Mouse (Mus musculus) cerebellum, adult 9-11 months (tissue): Measurements from ENCODE around the gene Tbc1d7.

Experiments used
- DNase-seq: peaks from one replicate; pipeline ENCODE4 v3.0.0; 2022

The Tbc1d7 gene

GRCm38 (mm10) chr13:43193266-43193665 lies 22.0 kb upstream of the Tbc1d7 start:
- DNase-seq: no peak

- no peak for DNase-seq
These were observed 20.5 kb upstream of the Tbc1d7 start for GRCm38 (mm10) chr13:43191741-43192192.

DNA sequence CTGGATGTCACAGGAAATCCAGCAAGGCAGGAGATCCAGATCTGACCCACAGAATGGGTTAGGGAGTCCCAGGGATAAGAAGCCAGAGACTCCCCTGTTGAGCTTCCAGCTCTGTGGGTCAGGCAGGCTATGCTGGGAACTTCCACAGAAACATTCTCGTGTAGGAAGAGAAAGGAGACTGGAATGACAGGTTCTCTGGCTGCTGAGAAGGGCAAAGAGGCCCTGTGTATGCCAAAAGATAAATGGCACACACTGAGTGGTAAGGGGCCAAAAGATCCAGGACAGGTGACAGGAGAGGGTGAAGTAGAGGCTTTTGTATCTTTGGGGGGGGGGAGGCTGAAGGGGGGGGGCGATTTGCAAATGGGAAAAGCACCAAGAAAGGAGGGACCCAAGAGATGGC lies 20.0 kb upstream of the Tbc1d7 start:
- no peak for DNase-seq

DNA sequence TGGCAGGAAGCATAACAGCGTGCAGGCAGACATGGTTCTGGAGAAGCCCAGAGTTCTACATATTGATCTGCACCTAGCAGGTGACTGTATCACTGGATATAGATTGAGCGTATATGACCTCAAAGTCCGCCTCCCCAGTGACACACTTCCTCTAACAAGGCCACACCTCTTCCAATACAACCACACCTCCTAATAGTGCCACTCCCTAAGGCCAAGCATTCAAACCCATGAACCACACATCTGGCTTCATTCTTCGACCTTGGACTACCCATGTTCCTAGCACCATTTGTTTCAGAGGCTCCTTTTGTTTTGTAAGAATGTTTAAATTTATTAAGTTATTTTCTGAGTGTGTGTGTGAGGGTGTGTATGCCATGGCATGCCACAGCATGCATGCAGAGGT lies 16.4 kb upstream of the Tbc1d7 start:
- no peak for DNase-seq

GRCm38 (mm10) chr13:43183248-43184055 lies 12.2 kb upstream of the Tbc1d7 start:
- DNase-seq: no peak

GRCm38 (mm10) chr13:43182465-43183201 lies 11.3 kb upstream of the Tbc1d7 start:
- peak; percentile 77 for DNase-seq

- DNase-seq: no peak
These were observed 9.8 kb upstream of the Tbc1d7 start for GRCm38 (mm10) chr13:43181104-43181503.

DNA sequence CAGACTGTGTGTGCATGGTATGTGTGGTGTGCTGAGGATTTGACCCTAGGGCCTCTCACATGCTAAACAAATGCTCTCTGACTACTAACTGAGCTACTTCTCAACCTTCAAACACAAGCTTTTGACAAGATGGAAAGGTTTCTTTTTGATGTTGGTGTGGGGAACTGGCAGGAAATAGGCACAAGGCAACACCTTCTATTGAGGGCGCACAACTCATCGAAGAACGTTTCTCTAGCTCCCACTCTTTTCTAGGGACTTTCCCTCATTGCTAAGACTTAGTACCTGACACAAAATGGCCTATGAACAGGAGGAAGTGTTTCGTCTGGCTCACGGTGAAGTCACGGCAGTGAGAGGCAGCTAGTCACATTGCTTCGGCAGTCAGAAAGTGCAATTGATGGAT lies 6.0 kb upstream of the Tbc1d7 start:
- no peak for DNase-seq

DNA sequence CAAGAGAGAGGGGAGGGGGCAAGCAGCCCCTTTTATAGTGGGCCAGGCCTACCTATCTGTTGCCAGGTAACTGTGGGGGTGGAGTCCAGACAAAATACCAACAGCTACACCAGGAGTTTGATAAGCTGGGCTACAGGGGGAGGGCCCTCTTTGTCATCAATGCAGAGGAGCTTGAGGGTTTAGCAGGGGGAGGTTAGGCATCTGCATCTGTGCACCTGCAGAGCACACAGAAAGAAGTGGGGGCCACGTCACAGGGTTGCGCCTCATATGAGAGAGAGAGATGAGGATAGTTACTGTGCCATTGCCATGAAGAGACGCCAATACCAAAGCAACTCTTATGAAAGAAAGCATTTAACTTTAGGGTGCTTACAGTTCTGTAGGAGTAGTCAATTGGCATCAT lies 5.4 kb upstream of the Tbc1d7 start:
- no peak for DNase-seq

DNA sequence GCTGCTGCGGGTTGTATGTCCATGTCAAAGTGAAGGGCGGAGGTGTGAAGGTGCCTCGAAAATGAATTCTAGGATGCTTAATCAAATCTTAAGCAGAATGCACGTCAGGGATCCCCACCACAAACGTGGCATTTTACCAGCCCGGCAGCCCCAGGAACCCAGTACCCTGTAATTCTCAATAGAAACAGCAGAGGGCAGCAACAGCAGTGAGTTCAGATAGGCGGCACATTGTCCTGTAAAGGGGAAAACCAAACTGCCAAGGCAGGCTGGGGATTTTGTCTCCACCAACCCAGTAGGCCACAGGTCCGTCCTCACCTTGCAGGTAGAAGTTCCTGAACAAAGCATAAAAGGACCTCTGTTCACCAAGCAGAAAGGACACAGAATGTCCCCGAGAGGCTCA lies 2.0 kb upstream of the Tbc1d7 start:
- DNase-seq: peak; percentile 80

GRCm38 (mm10) chr13:43172036-43172713 lies 874 bp upstream of the Tbc1d7 start:
- peak; percentile 43 for DNase-seq

DNA sequence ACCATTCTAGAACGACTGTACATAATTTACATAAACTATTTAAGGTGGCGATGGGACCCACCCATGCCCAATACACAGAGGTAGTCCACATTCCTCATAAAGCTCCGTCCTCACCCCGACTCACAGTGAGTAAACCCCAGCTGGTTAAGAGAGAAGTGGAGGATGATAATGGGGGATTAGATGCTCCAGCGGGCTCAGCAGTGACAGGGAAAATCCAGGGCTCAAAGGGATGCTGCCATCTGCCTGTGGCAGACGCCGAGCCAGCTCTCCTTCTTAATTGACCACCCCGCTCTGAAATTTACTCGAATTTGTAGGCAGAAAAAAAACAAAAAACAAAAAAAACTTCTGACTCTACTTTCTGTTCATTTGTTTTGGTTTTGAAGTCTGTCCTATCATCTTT lies 3.6 kb downstream of the Tbc1d7 start:
- no peak for DNase-seq

DNA sequence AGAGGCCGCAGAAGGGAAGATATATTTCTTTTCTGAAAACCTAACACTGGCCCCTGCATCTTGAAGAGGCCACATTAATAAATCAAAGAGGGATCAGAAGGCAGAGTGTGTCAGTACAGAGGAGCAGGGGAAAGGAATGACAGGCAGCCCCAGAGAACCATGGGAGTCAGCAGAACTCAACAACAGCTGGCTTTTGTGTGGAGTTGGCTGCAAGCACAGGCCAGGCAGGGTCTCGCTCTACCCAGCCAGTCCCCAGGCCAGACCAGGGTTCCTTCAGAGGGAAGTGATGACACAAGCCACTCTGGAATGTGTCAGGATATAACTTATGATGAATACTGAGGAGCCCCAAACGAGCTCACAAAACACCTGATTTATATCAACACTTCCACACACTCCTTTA lies 11.9 kb downstream of the Tbc1d7 start:
- DNase-seq: no peak

DNA sequence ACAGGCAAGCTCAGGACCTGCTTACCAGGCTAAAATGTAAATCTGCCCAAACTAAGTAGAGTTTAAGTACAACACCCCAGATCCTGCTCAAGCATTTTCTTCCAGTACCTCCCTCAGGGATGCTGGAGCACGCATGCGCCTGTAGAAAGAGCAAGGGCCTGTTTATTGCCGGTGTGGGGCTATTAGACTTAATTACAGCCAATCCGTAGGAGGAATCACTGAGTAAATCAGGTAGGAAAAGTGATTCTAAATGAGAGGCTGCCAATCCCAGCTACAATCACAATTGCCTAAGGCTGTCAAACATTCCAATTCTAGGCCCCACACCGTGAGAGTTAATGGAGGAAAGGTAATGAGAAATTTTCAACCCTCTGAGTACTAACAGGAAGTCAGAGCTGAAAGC lies 13.0 kb downstream of the Tbc1d7 start:
- DNase-seq: no peak

- no peak for DNase-seq
These were observed 13.9 kb downstream of the Tbc1d7 start for GRCm38 (mm10) chr13:43157370-43157769.

DNA sequence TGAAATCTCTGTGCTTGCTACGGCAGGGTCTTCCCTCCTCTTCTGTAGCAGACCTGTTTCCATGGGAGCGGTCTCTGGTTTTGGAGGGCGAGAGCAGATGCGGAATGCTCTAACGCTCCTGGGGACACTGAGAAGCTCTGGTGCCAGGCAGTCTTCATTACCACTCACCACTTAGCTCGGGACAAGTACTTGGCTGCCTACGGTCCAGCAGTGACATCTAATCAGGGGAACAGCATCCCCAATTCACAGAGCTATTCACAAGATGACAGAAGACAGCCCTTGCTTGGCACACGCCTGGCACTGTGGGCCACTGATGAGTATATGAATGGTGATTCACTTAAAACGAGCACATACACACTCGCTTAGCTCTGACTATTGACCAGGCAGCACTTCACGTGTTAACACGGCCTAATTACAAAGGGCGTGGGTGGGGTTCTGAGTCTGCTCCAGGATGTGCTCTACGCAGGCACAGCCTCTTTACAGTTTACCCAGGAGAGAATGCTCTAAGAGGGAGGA lies 19.2 kb downstream of the Tbc1d7 start:
- DNase-seq: no peak

GRCm38 (mm10) chr13:43149661-43150060 lies 21.6 kb downstream of the Tbc1d7 start:
- DNase-seq: no peak

DNA sequence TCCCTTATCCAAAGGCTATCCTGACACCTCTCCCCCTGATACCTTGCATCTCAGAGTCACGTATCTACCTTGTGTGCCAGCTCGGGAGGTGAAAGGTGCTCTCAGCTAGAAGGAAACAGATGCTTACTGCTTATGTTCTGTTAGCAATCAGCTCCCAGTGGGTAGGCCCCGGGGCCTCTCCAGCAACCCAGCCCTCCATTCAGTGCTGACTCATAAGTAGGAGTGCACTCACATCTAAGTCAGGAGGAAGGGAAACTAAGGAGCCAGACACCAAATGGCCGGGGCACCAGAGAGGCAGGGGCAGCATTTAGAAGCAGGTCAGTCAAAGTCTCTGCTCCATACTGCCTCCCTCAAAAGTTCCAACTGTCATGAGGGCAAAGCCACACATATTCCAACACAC lies 22.6 kb downstream of the Tbc1d7 start:
- DNase-seq: no peak

- no peak for DNase-seq
These were observed 24.6 kb downstream of the Tbc1d7 start for GRCm38 (mm10) chr13:43146515-43147258.

- no peak for DNase-seq
These were observed 26.4 kb downstream of the Tbc1d7 start for GRCm38 (mm10) chr13:43144720-43145418.

GRCm38 (mm10) chr13:43134468-43134867 lies 36.8 kb downstream of the Tbc1d7 start:
- no peak for DNase-seq

DNA sequence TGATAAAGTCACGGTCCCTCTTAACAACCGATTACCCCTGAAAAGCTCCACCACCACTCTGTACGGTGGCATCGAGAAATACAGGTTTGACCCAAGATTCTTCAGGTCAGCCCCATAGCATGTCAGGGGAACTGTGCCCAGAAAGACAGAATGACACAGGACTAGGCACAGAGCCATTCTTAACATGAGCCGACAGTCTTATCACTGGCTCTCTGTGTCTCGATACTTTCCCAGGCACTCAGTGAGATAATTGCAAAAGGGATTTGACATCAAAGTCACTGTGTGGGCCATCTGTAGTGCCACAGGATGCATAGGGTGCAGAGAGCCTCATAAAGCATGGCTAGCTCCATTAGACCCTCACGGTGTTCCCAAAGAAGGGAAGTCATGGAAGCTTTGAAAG lies 37.9 kb downstream of the Tbc1d7 start:
- DNase-seq: no peak
